Mouse (Mus musculus): Measurements from ENCODE around the gene Vmn2r11. TPM values are rescaled to one million over a fixed set of nuclear protein-coding genes. Genes with fewer than 3 reads are reported as not detected.

Vmn2r11 gene
- polyA plus RNA-seq (2021; fragmentation: Nextera tagmentation) = not detected in 2 replicates
- long read RNA-seq, experiment 1 = 0 reads
- long read RNA-seq, experiment 2 = 0 reads

GRCm38 (mm10) chr5:109059469-109059868 lies at the start of gene Vmn2r11:
Vmn2r11 (minus strand) TSS chr5:109059569.

DNA sequence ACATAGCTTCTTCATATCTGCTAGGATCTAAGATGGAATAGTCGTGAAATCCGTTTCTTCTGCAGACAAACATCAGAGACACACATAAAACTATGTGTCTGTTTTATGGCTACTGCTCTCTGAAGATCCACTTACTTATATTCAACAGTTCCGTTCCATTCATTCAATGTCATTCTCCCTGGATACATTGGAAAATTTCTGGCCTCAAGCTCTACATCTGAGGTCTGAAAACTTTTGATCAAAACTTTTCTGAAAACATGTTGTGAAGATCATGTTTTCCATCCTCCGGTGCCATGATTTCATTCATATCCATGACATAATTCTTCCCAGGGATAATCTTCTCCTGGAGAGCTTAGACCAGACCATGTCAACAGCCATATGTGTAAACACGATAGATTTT lies 38.5 kb upstream of the Vmn2r11 start, which contains the start of gene Vmn2r12:
Vmn2r12 (minus strand) TSS at position 101 of the 400 bp plus-strand sequence.

DNA sequence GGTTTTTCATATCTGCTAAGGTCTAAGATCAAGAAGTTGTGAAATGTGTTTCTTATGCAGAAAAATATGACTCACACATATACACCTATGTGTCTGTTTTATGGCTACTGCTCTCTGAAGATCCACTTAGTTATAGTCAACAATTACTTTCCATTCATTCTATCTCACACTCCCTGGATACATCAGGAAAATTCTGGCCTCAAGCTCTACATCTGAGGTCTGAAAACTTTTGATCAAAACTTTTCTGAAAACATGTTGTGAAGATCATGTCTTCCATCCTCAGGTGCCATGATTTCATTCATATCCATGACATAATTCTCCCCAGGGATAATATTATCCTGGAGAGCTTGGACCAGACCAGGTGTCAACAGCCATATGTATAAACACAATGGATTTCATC lies 52.9 kb downstream of the Vmn2r11 start, which contains the start of gene Vmn2r10:
Vmn2r10 (minus strand) TSS at position 101 of the 400 bp plus-strand sequence.

Other genes with a start within 250 kb of the Vmn2r11 start
- gene Vmn2r9, start 207.0 kb downstream of the Vmn2r11 start, polyA plus RNA-seq (2021; fragmentation: Nextera tagmentation) = not detected in 2 replicates
- not detected in 2 replicates for gene Vmn2r10, start 53.0 kb downstream of the Vmn2r11 start, polyA plus RNA-seq (2021; fragmentation: Nextera tagmentation)
- not detected in 2 replicates for gene Vmn2r12, start 38.4 kb upstream of the Vmn2r11 start, polyA plus RNA-seq (2021; fragmentation: Nextera tagmentation)
- not detected in 2 replicates for gene Vmn2r13, start 132.6 kb upstream of the Vmn2r11 start, polyA plus RNA-seq (2021; fragmentation: Nextera tagmentation)
- gene Vmn2r14, start 165.1 kb upstream of the Vmn2r11 start, polyA plus RNA-seq (2021; fragmentation: Nextera tagmentation) = not detected in 2 replicates
- not detected in 2 replicates for gene Vmn2r15, start 238.1 kb upstream of the Vmn2r11 start, polyA plus RNA-seq (2021; fragmentation: Nextera tagmentation)

Measured in left cerebral cortex, adult 6 months (tissue).